Mouse (Mus musculus) forebrain, embryonic 12.5 days (tissue): ENCODE data around the gene Fam19a1. TPM values are rescaled to one million over a fixed set of nuclear protein-coding genes. Genes with fewer than 3 reads are reported as not detected.

ENCODE experiments used
- ATAC-seq: fragments of 200-750 bp; cut with Nextera tagmentation; 2 replicates; pipeline ENCODE4 v1.8.0; 2017; ENCODE audit warnings: moderate TSS enrichment; ENCODE audit not compliant: low FRiP score
- H3K27ac ChIP-seq: fragments of 300-500 bp; sonication (generic); 2 replicates; pipeline ENCODE4 v1.5.1; 2016; ENCODE audit warnings: mild to moderate bottlenecking
- H3K27me3 ChIP-seq: fragments of 300-500 bp; sonication (generic); 2 replicates; pipeline ENCODE4 v1.6.1; 2016; ENCODE audit warnings: mild to moderate bottlenecking
- H3K36me3 ChIP-seq: fragments of 300-500 bp; sonication (generic); replicated peaks from 2 replicates; pipeline ENCODE4 v1.6.1; 2016; ENCODE audit warnings: mild to moderate bottlenecking
- H3K4me1 ChIP-seq: fragments of 300-500 bp; sonication (generic); 2 replicates; pipeline ENCODE4 v1.6.1; 2016
- H3K4me2 ChIP-seq: fragments of 300-500 bp; sonication (generic); 2 replicates; pipeline ENCODE4 v1.6.1; 2016; ENCODE audit warnings: mild to moderate bottlenecking, moderate library complexity
- H3K4me3 ChIP-seq: fragments of 300-500 bp; sonication (generic); replicated peaks from 2 replicates; pipeline ENCODE4 v1.5.1; 2016; ENCODE audit warnings: mild to moderate bottlenecking
- H3K9ac ChIP-seq: fragments of 300-500 bp; sonication (generic); 2 replicates; pipeline ENCODE4 v1.6.1; 2016; ENCODE audit warnings: mild to moderate bottlenecking
- H3K9me3 ChIP-seq: fragments of 300-500 bp; sonication (generic); 2 replicates; pipeline ENCODE4 v1.6.1; 2016
- WGBS: fragments of 180-500 bp; shearing (Covaris S2); methylation state at CpG from one replicate; pipeline ENCODE4 v1.1.7; 2016; 5-methylcytosine and 5-hydroxymethylcytosine counted together
- polyA plus RNA-seq: library from polyadenylated mRNA; unstranded; fragments of >200 nt; fragmentation: Nextera tagmentation; extraction: Ambion mirVana; gene quantifications from 2 replicates; pipeline ENCODE4 v1.2.1, GENCODE M21; 2016

Gene Fam19a1
- polyA plus RNA-seq, 1 experiment from 2014 or later: 1.3 TPM

DNA sequence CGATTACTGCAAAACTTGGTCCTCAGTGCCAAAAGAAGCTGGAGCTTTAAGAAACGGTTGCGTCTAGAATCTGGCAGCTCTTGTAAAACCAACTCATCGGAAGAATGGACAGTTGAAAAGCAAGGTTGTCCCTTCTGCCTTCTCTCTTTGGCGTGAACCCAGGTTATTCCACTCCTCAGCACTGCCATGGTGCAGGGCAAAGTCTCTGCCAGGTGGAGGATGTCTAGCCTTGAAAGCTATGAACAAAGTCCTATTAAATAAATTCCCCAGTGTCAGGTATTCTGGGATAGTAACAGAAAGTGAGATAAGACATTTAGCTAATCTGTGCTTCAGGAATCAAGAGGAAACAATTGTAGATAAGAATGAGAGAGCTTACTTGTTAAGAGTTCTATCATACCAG is 157.5 kb downstream of the Fam19a1 start:
- Histone ChIP-seq H3K9ac (no peak overlapping the region), H3K4me2 (no peak overlapping the region), H3K9me3 (no peaks in the 10 kb centered on the region), H3K4me3 (no peak overlapping the region), H3K36me3 (no peaks in the 10 kb centered on the region), H3K4me1 (no peaks in the 10 kb centered on the region), H3K27ac (no peak overlapping the region), H3K27me3 (no peaks in the 10 kb centered on the region)
- WGBS: 96% methylated on average over 5 of the region's 5 CpGs
- no peak for ATAC-seq

DNA sequence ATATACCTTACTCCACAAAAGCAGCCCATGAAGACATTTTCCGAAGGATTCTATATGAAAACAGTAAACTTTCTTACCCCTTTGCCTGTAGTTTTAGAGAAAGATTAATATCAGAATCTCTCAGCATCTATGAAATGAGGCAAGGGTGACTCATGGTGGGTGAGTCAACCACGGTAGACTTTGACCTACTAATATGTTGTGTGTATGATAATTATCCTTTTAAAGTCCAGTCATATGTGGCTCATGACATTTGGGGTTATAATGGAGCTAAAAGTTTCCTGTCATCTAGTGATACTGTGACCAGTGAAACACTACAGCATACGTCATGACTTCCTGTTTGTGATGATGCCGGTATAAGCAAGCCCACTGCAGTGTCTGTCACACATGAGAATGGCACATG is 170.8 kb downstream of the Fam19a1 start:
- Histone ChIP-seq H3K4me1 (peaks cover 13% of the 10 kb centered on the region; the same call in 1 of the 2 replicates), H3K9me3 (no peaks in the 10 kb centered on the region), H3K36me3 (no peaks in the 10 kb centered on the region), H3K27ac (no peak overlapping the region), H3K27me3 (no peaks in the 10 kb centered on the region), H3K9ac (no peak overlapping the region), H3K4me2 (no peak overlapping the region), H3K4me3 (no peak overlapping the region)
- no peak for ATAC-seq
- 95% methylated on average over 4 of the region's 4 CpGs for WGBS

DNA sequence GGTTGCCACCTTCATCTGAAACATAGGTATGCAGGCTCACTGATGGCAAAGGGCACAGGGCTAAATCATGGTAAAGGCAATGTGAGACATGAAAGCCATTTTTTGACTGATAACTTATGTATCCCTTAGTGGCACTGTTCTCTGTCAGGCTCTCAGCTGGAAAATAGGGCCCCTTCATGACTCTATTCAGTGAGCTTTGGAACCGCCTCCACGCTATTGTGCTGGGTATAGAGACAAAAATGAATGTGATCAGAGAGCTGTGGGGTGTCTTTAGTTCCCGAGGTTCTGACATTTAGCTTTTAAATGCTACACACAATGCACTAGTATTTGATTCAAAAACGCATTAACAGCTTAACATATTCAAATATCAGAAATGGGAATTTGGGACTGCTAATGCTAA is 171.6 kb downstream of the Fam19a1 start:
- Histone ChIP-seq H3K4me3 (no peak overlapping the region), H3K9ac (no peak overlapping the region), H3K4me1 (peaks cover 13% of the 10 kb centered on the region; the same call in 1 of the 2 replicates), H3K27ac (no peak overlapping the region), H3K9me3 (no peaks in the 10 kb centered on the region), H3K4me2 (no peak overlapping the region), H3K27me3 (no peaks in the 10 kb centered on the region), H3K36me3 (no peaks in the 10 kb centered on the region)
- 20% methylated on average over 4 of the region's 4 CpGs for WGBS
- no peak for ATAC-seq

DNA sequence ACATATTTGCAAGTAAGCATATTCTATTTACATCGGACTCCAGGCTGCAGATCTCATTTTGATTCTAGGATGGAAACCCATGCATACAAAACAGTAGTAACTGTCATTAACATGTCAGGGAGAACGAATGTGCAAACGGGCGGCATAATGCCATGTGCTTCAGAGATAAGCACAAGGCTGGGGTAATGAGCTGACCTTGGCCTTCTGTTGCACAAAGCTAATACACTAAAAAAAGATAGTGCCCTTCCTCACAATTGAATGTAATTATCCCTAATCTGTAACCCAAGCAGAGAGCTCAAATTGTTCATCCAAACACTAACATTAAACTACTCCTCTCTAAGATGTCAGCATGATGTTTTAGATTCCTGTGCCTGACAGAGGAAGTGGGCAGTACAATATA is 173.3 kb downstream of the Fam19a1 start:
- Histone ChIP-seq H3K27ac (no peak overlapping the region), H3K9me3 (no peaks in the 10 kb centered on the region), H3K4me3 (no peak overlapping the region), H3K36me3 (no peaks in the 10 kb centered on the region), H3K9ac (no peak overlapping the region), H3K4me2 (no peak overlapping the region), H3K27me3 (no peaks in the 10 kb centered on the region), H3K4me1 (peaks cover 13% of the 10 kb centered on the region; the same call in 1 of the 2 replicates)
- ATAC-seq: peak; percentile 88
- WGBS: 25% methylated on average over 4 of the region's 4 CpGs

DNA sequence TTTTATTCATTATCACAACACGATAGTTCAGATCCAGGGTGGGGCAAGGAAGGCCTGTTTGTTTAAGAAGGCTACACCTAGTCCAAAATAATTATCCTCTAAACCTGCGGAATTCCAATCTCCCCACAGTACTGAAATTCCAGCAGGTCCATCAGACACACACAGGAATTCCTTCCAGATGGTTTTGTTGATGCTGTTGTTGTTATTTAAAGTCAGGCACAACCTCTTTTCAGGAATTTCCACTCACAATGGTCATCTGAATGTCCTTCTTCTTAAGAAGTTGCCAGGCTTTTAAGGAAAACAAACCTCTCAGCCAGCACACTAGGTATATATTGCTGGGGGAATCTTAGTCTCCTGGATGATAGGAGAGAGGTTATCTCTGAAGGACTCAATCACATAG is 174.4 kb downstream of the Fam19a1 start:
- peaks cover 13% of the 10 kb centered on the region; the same call in 1 of the 2 replicates for H3K4me1 ChIP-seq
- H3K36me3 ChIP-seq: no peaks in the 10 kb centered on the region
- H3K9me3 ChIP-seq: no peaks in the 10 kb centered on the region
- no peak overlapping the region for H3K4me3 ChIP-seq
- no peak overlapping the region for H3K4me2 ChIP-seq
- no peak overlapping the region for H3K9ac ChIP-seq
- 83% methylated on average over 2 of the region's 2 CpGs for WGBS
- no peaks in the 10 kb centered on the region for H3K27me3 ChIP-seq
- no peak overlapping the region for H3K27ac ChIP-seq
- ATAC-seq: no peak

DNA sequence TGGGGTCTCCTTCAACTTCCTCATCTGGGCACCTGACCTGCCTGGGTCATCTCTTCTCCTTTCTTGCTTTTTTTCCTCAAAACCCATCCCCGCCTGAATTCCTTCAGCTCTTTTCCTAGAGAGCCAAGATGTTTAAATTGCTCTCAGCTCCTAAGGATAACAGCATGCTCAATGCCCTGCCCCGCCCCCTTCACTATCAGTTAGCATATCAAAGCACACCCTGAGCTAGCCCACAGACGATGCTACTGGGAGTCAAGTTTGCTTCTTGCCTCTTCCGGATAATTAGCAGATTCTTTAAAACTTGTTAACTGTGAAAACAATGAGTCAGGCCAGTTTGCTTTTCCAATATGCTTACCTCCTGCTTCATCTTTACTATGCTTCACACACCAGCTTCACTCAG is 176.7 kb downstream of the Fam19a1 start:
- Histone ChIP-seq H3K9me3 (no peaks in the 10 kb centered on the region), H3K9ac (no peak overlapping the region), H3K36me3 (no peaks in the 10 kb centered on the region), H3K4me2 (no peak overlapping the region), H3K27me3 (no peaks in the 10 kb centered on the region), H3K27ac (no peak overlapping the region), H3K4me1 (peaks cover 9% of the 10 kb centered on the region; the same call in 1 of the 2 replicates), H3K4me3 (no peak overlapping the region)
- no peak for ATAC-seq
- 21% methylated on average over 4 of the region's 4 CpGs for WGBS

DNA sequence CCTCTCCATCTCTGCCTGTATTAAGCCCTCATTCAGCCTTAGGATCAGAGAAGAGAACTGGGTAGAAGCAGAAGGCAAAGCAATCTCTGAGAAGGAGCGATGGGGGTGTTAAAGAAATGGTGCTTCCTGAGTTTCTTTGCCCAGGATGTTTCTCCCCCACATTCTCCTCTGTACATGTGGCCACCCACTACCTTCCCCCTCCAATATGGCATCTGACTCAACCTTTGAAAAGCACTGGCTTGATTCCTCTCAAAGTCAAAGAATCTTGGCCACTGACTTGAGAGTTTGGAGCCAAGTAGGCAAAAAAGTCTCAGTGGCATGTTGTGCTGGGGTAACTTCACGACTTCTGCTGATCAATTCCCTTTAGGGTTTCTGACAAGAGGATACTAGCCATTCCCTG is 234.5 kb downstream of the Fam19a1 start:
- ATAC-seq: no peak
- 88% methylated on average over 2 of the region's 2 CpGs for WGBS
- Histone ChIP-seq H3K4me2 (no peak overlapping the region), H3K9me3 (no peaks in the 10 kb centered on the region), H3K27me3 (no peaks in the 10 kb centered on the region), H3K36me3 (no peaks in the 10 kb centered on the region), H3K4me1 (no peaks in the 10 kb centered on the region), H3K27ac (no peak overlapping the region), H3K4me3 (no peak overlapping the region), H3K9ac (no peak overlapping the region)

DNA sequence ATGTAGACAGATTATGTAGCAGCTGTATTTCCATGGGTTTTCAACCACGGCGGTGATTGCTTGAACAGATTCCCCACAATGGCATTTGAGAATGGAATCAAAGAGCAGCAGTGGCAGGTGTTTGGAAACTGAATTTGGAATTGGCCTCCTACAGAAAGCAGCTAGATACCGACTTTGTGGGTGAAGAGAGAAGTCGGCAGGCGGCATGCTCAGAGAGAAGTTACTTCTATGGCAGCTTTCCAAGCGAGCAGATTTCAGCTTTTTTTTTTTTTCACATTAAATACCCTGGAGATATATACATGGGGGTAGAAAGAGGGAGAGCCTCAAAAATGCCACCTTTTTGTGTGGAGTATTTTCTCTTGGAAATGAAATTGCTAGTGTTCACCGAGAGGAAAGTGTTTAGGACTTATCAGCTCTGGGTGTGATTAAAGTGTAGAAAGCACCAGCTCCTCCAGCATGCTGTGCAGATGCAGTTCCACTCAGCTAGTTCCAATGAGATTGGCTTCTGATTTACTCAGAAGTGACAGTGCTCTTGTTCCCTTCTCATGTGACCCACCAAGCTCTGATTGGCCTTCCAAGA is 236.6 kb downstream of the Fam19a1 start:
- no peaks in the 10 kb centered on the region for H3K9me3 ChIP-seq
- no peaks in the 10 kb centered on the region for H3K4me1 ChIP-seq
- no peak overlapping the region for H3K27ac ChIP-seq
- no peak overlapping the region for H3K9ac ChIP-seq
- H3K36me3 ChIP-seq: no peaks in the 10 kb centered on the region
- no peaks in the 10 kb centered on the region for H3K27me3 ChIP-seq
- H3K4me2 ChIP-seq: no peak overlapping the region
- ATAC-seq: no peak
- H3K4me3 ChIP-seq: no peak overlapping the region
- 87% methylated on average over 7 of the region's 7 CpGs for WGBS

DNA sequence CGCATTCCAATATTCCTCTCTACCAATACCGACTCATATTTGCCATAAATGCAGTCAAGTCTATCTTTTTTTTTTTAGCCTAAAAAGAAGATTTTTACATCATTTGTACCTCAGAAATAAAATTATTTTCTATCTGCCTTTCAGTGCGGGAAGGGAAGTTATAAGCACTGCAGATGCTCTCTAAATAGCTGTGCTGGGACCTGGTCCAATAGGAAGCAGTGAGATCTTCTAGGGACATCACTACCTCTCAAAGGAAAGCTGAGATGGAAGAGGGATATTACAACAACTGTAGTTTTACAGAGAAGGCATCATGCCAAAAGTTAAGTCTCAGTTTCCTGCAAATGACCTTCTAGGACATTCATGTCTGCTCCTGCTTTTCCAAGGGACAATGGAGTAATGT is 256.6 kb downstream of the Fam19a1 start:
- Histone ChIP-seq H3K4me2 (no peak overlapping the region), H3K27me3 (no peaks in the 10 kb centered on the region), H3K4me3 (no peak overlapping the region), H3K4me1 (peaks cover 11% of the 10 kb centered on the region), H3K9ac (no peak overlapping the region), H3K27ac (no peak overlapping the region), H3K36me3 (no peaks in the 10 kb centered on the region), H3K9me3 (no peaks in the 10 kb centered on the region)
- no peak for ATAC-seq
- WGBS: 95% methylated on average over 3 of the region's 3 CpGs

DNA sequence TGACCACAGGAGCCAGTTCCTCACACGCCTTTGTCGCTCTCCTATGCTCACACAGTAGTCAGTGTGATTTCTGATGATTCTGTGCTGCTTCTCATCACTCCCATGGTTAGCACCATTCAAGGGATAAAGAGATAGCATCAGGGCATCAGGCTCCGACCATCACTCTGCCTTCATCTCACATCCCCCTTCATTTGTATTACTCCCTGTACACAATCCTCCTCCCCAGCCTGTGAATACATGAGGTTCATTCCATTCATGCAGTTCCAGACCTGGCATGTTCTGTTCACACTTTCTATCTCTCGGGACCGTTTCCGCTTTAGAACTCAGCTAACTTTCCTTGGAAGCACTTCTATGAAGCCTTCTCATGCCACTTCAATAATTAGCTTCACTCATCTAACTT is 259.9 kb downstream of the Fam19a1 start:
- Histone ChIP-seq H3K4me2 (no peak overlapping the region), H3K36me3 (no peaks in the 10 kb centered on the region), H3K9me3 (no peaks in the 10 kb centered on the region), H3K27ac (0 out of 2 replicates have a peak overlapping the region, but pooled peaks have one; percentile 2), H3K4me3 (no peak overlapping the region), H3K27me3 (peaks cover 4% of the 10 kb centered on the region), H3K9ac (no peak overlapping the region), H3K4me1 (peaks cover 11% of the 10 kb centered on the region)
- 60% methylated on average over 6 of the region's 6 CpGs for WGBS
- 0 out of 2 replicates have a peak, but pooled peaks have one; percentile 3 for ATAC-seq

DNA sequence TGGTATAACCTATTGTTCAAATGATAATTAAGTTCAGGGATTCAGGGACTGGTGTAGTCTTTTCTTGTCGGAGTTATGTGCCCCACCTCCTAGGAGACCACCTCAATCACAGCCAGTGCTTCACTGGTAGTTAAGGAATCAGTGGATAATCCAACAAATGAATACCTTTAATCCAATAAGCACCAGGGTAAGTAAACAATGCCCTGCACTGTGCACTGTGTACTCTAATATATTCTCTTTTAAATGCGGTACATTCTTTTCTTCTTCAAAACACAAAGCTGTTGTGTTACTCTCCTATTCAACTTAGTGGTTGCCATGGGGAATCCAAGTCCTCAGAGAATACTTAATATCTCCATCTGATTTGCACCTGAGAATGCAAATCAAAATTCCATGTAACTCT is 260.3 kb downstream of the Fam19a1 start:
- Histone ChIP-seq H3K4me1 (peaks cover 11% of the 10 kb centered on the region), H3K9ac (no peak overlapping the region), H3K27ac (no peak overlapping the region), H3K4me2 (no peak overlapping the region), H3K27me3 (peaks cover 4% of the 10 kb centered on the region), H3K4me3 (no peak overlapping the region), H3K36me3 (no peaks in the 10 kb centered on the region), H3K9me3 (no peaks in the 10 kb centered on the region)
- peak; percentile 57 for ATAC-seq
- 22% methylated on average over 2 of the region's 2 CpGs for WGBS

DNA sequence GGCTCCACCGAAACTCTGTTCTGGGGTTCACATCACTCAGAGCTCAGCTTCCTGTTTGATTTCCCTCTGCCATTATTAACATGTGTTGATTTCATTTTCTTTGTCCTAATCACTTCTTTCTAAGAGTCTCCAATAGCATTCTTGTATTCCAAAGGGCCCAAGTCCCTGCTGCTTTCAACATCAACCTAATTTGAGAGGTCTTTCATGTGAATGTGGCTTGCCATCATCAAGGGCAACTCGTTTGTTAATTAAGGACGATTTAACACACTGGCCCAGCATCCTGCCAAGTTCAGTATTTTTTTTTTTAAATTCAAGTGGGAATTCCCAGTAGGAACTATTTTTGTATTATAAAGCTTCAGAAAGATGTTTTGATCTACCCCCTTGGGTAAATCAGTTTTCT is 263.8 kb downstream of the Fam19a1 start:
- Histone ChIP-seq H3K27ac (no peak overlapping the region), H3K27me3 (peaks cover 4% of the 10 kb centered on the region), H3K36me3 (no peaks in the 10 kb centered on the region), H3K9me3 (no peaks in the 10 kb centered on the region), H3K9ac (no peak overlapping the region), H3K4me3 (no peak overlapping the region), H3K4me1 (peaks cover 14% of the 10 kb centered on the region), H3K4me2 (no peak overlapping the region)
- WGBS: 31% methylated on average over 3 of the region's 3 CpGs
- ATAC-seq: peak; percentile 53; the same call in 1 of the 2 replicates

DNA sequence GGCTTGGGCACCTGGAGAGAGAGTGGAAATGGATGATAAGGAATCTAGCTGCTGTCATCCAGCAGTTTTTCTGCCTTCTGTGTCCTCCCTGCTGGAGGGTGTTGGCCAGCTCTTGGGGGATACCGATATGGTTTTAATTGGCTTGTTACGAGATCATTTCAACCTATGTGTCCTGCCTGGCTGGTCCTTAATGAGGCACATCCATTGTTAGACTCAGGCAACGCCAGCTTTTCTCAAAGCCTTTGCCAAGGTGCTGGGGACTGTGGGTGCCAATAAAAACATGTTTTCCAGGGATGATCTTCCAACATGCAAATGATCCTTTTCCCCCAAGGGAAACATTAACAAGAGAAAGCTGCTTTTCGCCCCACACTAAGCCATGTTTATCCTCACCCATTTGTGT is 266.3 kb downstream of the Fam19a1 start:
- H3K9ac ChIP-seq: no peak overlapping the region
- 35% methylated on average over 4 of the region's 4 CpGs for WGBS
- H3K4me1 ChIP-seq: 0 out of 2 replicates have a peak, but pooled peaks cover 4% of the 10 kb centered on the region
- no peaks in the 10 kb centered on the region for H3K36me3 ChIP-seq
- peak; percentile 36; the same call in 1 of the 2 replicates for ATAC-seq
- H3K9me3 ChIP-seq: no peaks in the 10 kb centered on the region
- H3K4me3 ChIP-seq: no peak overlapping the region
- H3K27ac ChIP-seq: no peak overlapping the region
- peaks cover 8% of the 10 kb centered on the region for H3K27me3 ChIP-seq
- no peak overlapping the region for H3K4me2 ChIP-seq
